8 mouse cellular contexts compared by ENCODE assay signal in the genomic region with DNA sequence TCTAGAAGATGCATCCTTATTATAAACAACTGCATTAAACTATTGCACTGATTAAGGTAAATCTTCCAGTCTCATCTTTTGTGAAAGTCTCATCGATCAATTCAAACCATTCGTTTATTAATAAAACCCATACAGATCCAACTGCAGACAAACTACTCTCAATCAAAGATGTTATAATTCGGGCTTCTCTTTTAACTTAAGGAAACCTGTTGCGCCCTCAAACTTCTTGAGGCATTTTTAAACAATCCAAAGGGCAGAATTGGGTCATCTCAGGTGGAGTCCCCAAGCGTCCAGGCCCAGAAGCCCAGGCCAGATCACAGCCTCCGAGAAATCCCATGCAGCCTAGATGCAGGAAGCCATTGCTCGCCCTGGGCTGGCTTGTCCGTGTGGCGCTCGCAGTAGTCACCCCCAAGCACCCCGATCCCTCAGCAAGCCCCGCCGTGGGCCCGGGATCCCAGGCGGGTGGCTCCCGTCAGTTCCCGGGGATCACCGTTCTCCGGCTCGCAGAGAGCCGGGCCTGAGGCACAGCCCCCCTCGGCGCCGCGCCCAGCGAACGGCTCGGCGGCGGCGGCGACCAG. TPM values are rescaled to one million over a fixed set of nuclear protein-coding genes. Genes with fewer than 3 reads are reported as not detected.
DNase-seq lines count a peak whose midpoint lies in the region; ATAC-seq and TF ChIP-seq lines count a peak whose summit lies in the region.

No protein-coding gene starts in this region.

- peak overlapping the region; percentile 89 for H3K4me2 ChIP-seq in CH12.LX (ENCODE audit: insufficient read depth, low read depth, poor library complexity, severe bottlenecking)
- H3K4me2 ChIP-seq in kidney, postnatal 0 days (ENCODE audit: low read length), result peak overlapping the region; percentile 58
- H3K4me2 ChIP-seq in stomach, embryonic 16.5 days (ENCODE audit: low read depth, low read length), result peak overlapping the region; percentile 67

- DNase-seq in layer of hippocampus, adult 11-12 months (ENCODE audit: low spot score), result peak; percentile 20
- DNase-seq in layer of hippocampus, adult 9-10 months (ENCODE audit: low spot score), result no peak
- peak; percentile 49 for DNase-seq in CH12.LX (ENCODE audit: extremely low read depth)
- peak; percentile 53 for DNase-seq in cerebellum, adult 9-10 months
- DNase-seq in frontal cortex, postnatal 36 days (ENCODE audit: low spot score in 2 of 2), result peak; percentile 27 to 30
- DNase-seq in kidney, postnatal 0 days (ENCODE audit: low spot score), result peak; percentile 76
- DNase-seq in mesoderm, embryonic 11.5 days (ENCODE audit: low read depth, low spot score), result peak; percentile 60

- ATAC-seq in kidney, postnatal 0 days (replicated peaks; ENCODE audit: low FRiP score, low read depth), result peak; percentile 33; the same call in 1 of the 2 replicates
- no peak; the same call in 1 of the 2 replicates for ATAC-seq in stomach, embryonic 16.5 days (ENCODE audit: insufficient read depth, low FRiP score)

- dilution Hi-C loops in CH12.LX (cut with MboI; ENCODE audit: extremely low pct_ligation_motif_present, extremely low pct_unique_long_range_greater_than_20kb, low sequenced_read_pairs), result no loop called here

- peak; percentile 20; the same call in 1 of the 2 replicates for TF ChIP-seq POLR2A in CH12.LX (IDR thresholded peaks at IDR 0.05; ENCODE audit: low read depth, low read length)

- in situ Hi-C loops in CH12.LX (cut with MboI; ENCODE audit: low pct_ligation_motif_present, low pct_unique_long_range_greater_than_20kb, low sequenced_read_pairs), result no loop called here

- TF ChIP-seq RAD21 in CH12.LX (IDR thresholded peaks at IDR 0.05; ENCODE audit: low read depth, low read length), result no peak

- peak overlapping the region; percentile 71 for H3K27ac ChIP-seq in CH12.LX (ENCODE audit: insufficient read depth, low read depth)
- H3K27ac ChIP-seq in kidney, postnatal 0 days, result peak overlapping the region; percentile 98
- H3K27ac ChIP-seq in stomach, embryonic 16.5 days (ENCODE audit: low read length), result peak overlapping the region; percentile 98

- H3K9ac ChIP-seq in CH12.LX (ENCODE audit: insufficient read depth, low read depth), result peak overlapping the region; percentile 96
- H3K9ac ChIP-seq in kidney, postnatal 0 days (ENCODE audit: low read depth, low read length), result peak overlapping the region; percentile 97
- peak overlapping the region; percentile 100 for H3K9ac ChIP-seq in stomach, embryonic 16.5 days (ENCODE audit: low read length)

- TF ChIP-seq CTCF in CH12.LX (conservative IDR thresholded peaks at IDR 0.05 in 1 of 2, IDR thresholded peaks at IDR 0.05 in 1 of 2; ENCODE audit: low read depth in 2 of 2, low read length in 2 of 2), result no peak
- no peak for TF ChIP-seq CTCF in kidney, postnatal 0 days (IDR thresholded peaks at IDR 0.05; ENCODE audit: low read depth)

- H3K9me3 ChIP-seq in CH12.LX (replicated peaks; ENCODE audit: low read length), result peaks cover 2% of the 10 kb centered on the region
- H3K9me3 ChIP-seq in kidney, postnatal 0 days (replicated peaks; ENCODE audit: low read length), result no peaks in the 10 kb centered on the region
- H3K9me3 ChIP-seq in stomach, embryonic 16.5 days (replicated peaks; ENCODE audit: control insufficient read depth, low read length), result no peaks in the 10 kb centered on the region

- peak overlapping the region; percentile 69 to 80 (median 78) for H3K4me3 ChIP-seq in CH12.LX (replicated peaks in 1 of 3; ENCODE audit: low read depth in 2 of 3, low read length in 2 of 3, poor library complexity in 1 of 3)
- peak overlapping the region; percentile 70 for H3K4me3 ChIP-seq in kidney, postnatal 0 days (replicated peaks; ENCODE audit: low read depth, low read length)
- H3K4me3 ChIP-seq in stomach, embryonic 16.5 days (replicated peaks; ENCODE audit: low read length), result peak overlapping the region; percentile 82

- H3K36me3 ChIP-seq in CH12.LX (replicated peaks in 1 of 2; ENCODE audit: control insufficient read depth in 1 of 2, insufficient read depth in 1 of 2, low read length in 1 of 2), result peaks cover 0 to 9% of the 10 kb centered on the region in 2 experiments
- H3K36me3 ChIP-seq in kidney, postnatal 0 days (ENCODE audit: insufficient read depth, low read length), result no peaks in the 10 kb centered on the region
- peaks cover 4% of the 10 kb centered on the region; the same call in 1 of the 2 replicates for H3K36me3 ChIP-seq in stomach, embryonic 16.5 days (ENCODE audit: control insufficient read depth, insufficient read depth, low read length)

- peaks cover 14 to 31% of the 10 kb centered on the region in 2 experiments for H3K4me1 ChIP-seq in CH12.LX (ENCODE audit: control insufficient read depth in 1 of 2, insufficient read depth in 2 of 2)
- H3K4me1 ChIP-seq in kidney, postnatal 0 days (replicated peaks; ENCODE audit: insufficient read depth, low read length), result peaks cover 9% of the 10 kb centered on the region
- peaks cover 23% of the 10 kb centered on the region for H3K4me1 ChIP-seq in stomach, embryonic 16.5 days (ENCODE audit: control insufficient read depth, insufficient read depth, low read length)

- H3K27me3 ChIP-seq in CH12.LX (replicated peaks), result no peaks in the 10 kb centered on the region
- H3K27me3 ChIP-seq in kidney, postnatal 0 days (ENCODE audit: insufficient read depth, low read length), result no peaks in the 10 kb centered on the region
- H3K27me3 ChIP-seq in stomach, embryonic 16.5 days (ENCODE audit: control insufficient read depth, insufficient read depth, low read length), result no peaks in the 10 kb centered on the region

- peaks cover 17% of the 10 kb centered on the region for H3K79me2 ChIP-seq in CH12.LX (replicated peaks; ENCODE audit: control insufficient read depth, extremely low read depth, insufficient read depth, poor library complexity, severe bottlenecking)

- 6% methylated on average over 27 of the region's 32 CpGs for WGBS in kidney, postnatal 0 days
- WGBS in stomach, embryonic 16.5 days, result 5% methylated on average over 32 of the region's 32 CpGs

- TF ChIP-seq EP300 in CH12.LX (IDR thresholded peaks at IDR 0.05; ENCODE audit: low read length), result no peak

TF ChIP-seq in CH12.LX, 34 proteins besides CTCF, POLR2A, EP300 and RAD21:
- TF ChIP-seq CHD1 (IDR thresholded peaks at IDR 0.05; ENCODE audit: low read depth, low read length), result peak; percentile 52; the same call in 1 of the 2 replicates
- TF ChIP-seq UBTF (IDR thresholded peaks at IDR 0.05; ENCODE audit: low read depth, low read length), result no peak; the same call in 1 of the 2 replicates
- TF ChIP-seq USF1 (IDR thresholded peaks at IDR 0.05; ENCODE audit: low read depth, low read length), result no peak

RNA-seq across cellular contexts. Expression of a gene that starts 0.5 kb away (rescaled TPM):
- total RNA-seq in CH12.LX (2012; rRNA removed) (17.1 TPM in 2 replicates), CH12.LX (2014; rRNA removed) (16.3 and 17.0 TPM in 2 replicates)
- polyA plus RNA-seq in CH12.LX (2012; ENCODE audit: insufficient read length, low read depth), result 26.3 and 29.7 TPM in 2 replicates
- 41.7 and 41.9 TPM in 2 replicates for polyA plus RNA-seq in kidney, postnatal 0 days (2015; fragmentation: Nextera tagmentation; extraction: Ambion mirVana)
- polyA plus RNA-seq in stomach, embryonic 16.5 days (2015; fragmentation: Nextera tagmentation; extraction: Ambion mirVana), result 28.2 and 31.3 TPM in 2 replicates
